9 mouse cellular contexts compared by ENCODE assay signal in the genomic region with DNA sequence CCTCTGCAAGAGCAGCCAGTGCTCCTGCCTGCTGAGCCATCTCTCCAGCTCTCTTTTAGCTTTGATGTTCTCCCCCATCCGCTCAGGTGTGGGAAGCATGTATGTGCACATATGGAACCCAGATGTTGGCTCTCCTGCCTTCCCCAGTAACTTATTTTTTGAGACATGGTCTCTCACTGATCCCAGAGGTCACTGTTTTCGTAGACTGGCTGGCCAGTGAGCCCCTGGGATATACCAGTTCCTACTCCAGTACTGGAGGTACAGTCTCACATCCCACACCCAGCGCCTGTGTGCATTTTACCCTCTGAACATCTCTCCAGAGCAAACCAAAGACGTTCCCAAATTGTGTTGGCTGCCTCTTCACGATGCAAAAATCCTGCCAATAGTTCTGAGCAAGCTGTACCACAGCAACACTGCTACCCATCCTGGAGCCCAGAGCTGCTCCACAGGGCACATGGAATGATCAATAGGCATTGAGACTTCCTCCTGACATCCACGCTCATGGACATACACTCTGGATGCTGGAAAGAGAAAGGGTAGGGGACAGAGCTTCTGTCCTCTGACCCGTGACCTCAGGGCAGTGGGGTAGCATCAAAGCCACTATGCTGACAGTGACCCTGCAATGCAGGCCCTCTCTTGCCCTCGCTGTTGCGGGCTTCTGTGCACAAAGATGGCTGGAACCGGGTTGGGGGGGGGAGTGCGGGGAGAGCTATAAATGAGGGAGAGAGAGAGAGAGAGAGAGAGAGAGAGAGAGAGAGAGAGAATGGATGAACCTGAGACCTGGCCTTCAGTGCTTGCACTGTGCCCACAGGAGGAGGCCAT.
DNase-seq lines count a peak whose midpoint lies in the region; ATAC-seq lines count a peak whose summit lies in the region.
"Had no signal": no experiment of that assay in that cellular context is flagged by ENCODE, and none has a peak within 500 bp of the region (broad histone marks: within the 10 kb centered on the region; RNA-seq: fewer than 3 reads in every experiment).

No protein-coding gene starts in this region.

- H3K4me2 ChIP-seq in forebrain, embryonic 11.5 days (ENCODE audit: low read depth, low read length, severe bottlenecking) = peak overlapping the region; percentile 46; the same call in 1 of the 2 replicates
- peak overlapping the region; percentile 51 for H3K4me2 ChIP-seq in hindbrain, embryonic 16.5 days (ENCODE audit: low read length)
- no peak overlapping the region; the same call in 1 of the 2 replicates for H3K4me2 ChIP-seq in limb, embryonic 11.5 days (ENCODE audit: low read depth, severe bottlenecking)
- no peak overlapping the region for H3K4me2 ChIP-seq in kidney, embryonic 14.5 days (replicated peaks; ENCODE audit: low read depth, low read length)

- H3K27me3 ChIP-seq in forebrain, embryonic 11.5 days (ENCODE audit: control insufficient read depth, insufficient read depth, low read length) = no peaks in the 10 kb centered on the region
- no peaks in the 10 kb centered on the region for H3K27me3 ChIP-seq in hindbrain, embryonic 16.5 days (replicated peaks; ENCODE audit: control insufficient read depth, insufficient read depth, low read length)
- H3K27me3 ChIP-seq in limb, embryonic 11.5 days (ENCODE audit: control insufficient read depth, insufficient read depth, low read length) = no peaks in the 10 kb centered on the region
- no peaks in the 10 kb centered on the region for H3K27me3 ChIP-seq in kidney, embryonic 14.5 days (ENCODE audit: control insufficient read depth, insufficient read depth, low read length)

- H3K4me1 ChIP-seq in forebrain, embryonic 11.5 days (replicated peaks; ENCODE audit: control insufficient read depth, insufficient read depth, low read length) = peaks cover 28% of the 10 kb centered on the region
- H3K4me1 ChIP-seq in hindbrain, embryonic 16.5 days (ENCODE audit: control insufficient read depth, insufficient read depth, low read depth, low read length) = peaks cover 28% of the 10 kb centered on the region
- H3K4me1 ChIP-seq in limb, embryonic 11.5 days (ENCODE audit: control insufficient read depth, insufficient read depth, low read length) = peaks cover 20% of the 10 kb centered on the region
- peaks cover 10% of the 10 kb centered on the region; the same call in 1 of the 2 replicates for H3K4me1 ChIP-seq in kidney, embryonic 14.5 days (ENCODE audit: control insufficient read depth, insufficient read depth, low read length)

- no peaks in the 10 kb centered on the region for H3K9me3 ChIP-seq in forebrain, embryonic 11.5 days (ENCODE audit: control insufficient read depth, low read length)
- no peaks in the 10 kb centered on the region for H3K9me3 ChIP-seq in hindbrain, embryonic 16.5 days (ENCODE audit: control insufficient read depth, low read length)
- no peaks in the 10 kb centered on the region for H3K9me3 ChIP-seq in limb, embryonic 11.5 days (ENCODE audit: control insufficient read depth, low read length)
- H3K9me3 ChIP-seq in kidney, embryonic 14.5 days (ENCODE audit: control insufficient read depth, low read length) = no peaks in the 10 kb centered on the region

- H3K9ac ChIP-seq in forebrain, embryonic 11.5 days (ENCODE audit: low read length) = peak overlapping the region; percentile 30; the same call in 1 of the 2 replicates
- H3K9ac ChIP-seq in hindbrain, embryonic 16.5 days (ENCODE audit: low read depth, low read length) = peak overlapping the region; percentile 15; the same call in 1 of the 2 replicates
- H3K9ac ChIP-seq in limb, embryonic 11.5 days (ENCODE audit: low read length) = no peak overlapping the region
- H3K9ac ChIP-seq in kidney, embryonic 14.5 days (ENCODE audit: low read depth, low read length) = no peak overlapping the region

- peak; percentile 49 for ATAC-seq in forebrain, embryonic 11.5 days (replicated peaks; ENCODE audit: low FRiP score)
- peak; percentile 37 for ATAC-seq in hindbrain, embryonic 16.5 days
- peak; percentile 58 for ATAC-seq in limb, embryonic 11.5 days (ENCODE audit: insufficient number of reproducible peaks, low FRiP score, low TSS enrichment, low read depth)
- ATAC-seq in kidney, embryonic 14.5 days (ENCODE audit: low FRiP score, low TSS enrichment) = no peak
- ATAC-seq in erythroid progenitor cell, adult 5-6 weeks (replicated peaks; ENCODE audit: low FRiP score, poor library complexity, severe bottlenecking) = no peak

- no peaks in the 10 kb centered on the region for H3K36me3 ChIP-seq in forebrain, embryonic 11.5 days (ENCODE audit: control insufficient read depth, insufficient read depth, low read length)
- no peaks in the 10 kb centered on the region for H3K36me3 ChIP-seq in hindbrain, embryonic 16.5 days (ENCODE audit: control insufficient read depth, insufficient read depth, low read length)
- H3K36me3 ChIP-seq in limb, embryonic 11.5 days (ENCODE audit: control insufficient read depth, insufficient read depth, low read length) = no peaks in the 10 kb centered on the region
- no peaks in the 10 kb centered on the region for H3K36me3 ChIP-seq in kidney, embryonic 14.5 days (ENCODE audit: control insufficient read depth, insufficient read depth, low read length)

- peak; percentile 65 for DNase-seq in forebrain, embryonic 11.5 days (ENCODE audit: low spot score)
- peak; percentile 74 for DNase-seq in limb, embryonic 11.5 days (ENCODE audit: low spot score)
- peak; percentile 60 for DNase-seq in right cerebral cortex, postnatal 25 days
- no peak for DNase-seq in thymus, postnatal 0 days (ENCODE audit: low spot score)
- DNase-seq: heart, postnatal 10 days; lung, postnatal 36 days had no signal

- H3K27ac ChIP-seq in forebrain, embryonic 11.5 days (ENCODE audit: low read depth, low read length) = peak overlapping the region; percentile 92
- peak overlapping the region; percentile 86 for H3K27ac ChIP-seq in hindbrain, embryonic 16.5 days (ENCODE audit: low read depth, low read length)
- H3K27ac ChIP-seq in limb, embryonic 11.5 days (replicated peaks; ENCODE audit: low read depth, low read length) = peak overlapping the region; percentile 68
- no peak overlapping the region for H3K27ac ChIP-seq in kidney, embryonic 14.5 days (ENCODE audit: low read depth, low read length)

- 37% methylated on average over 11 of the region's 11 CpGs for WGBS in forebrain, embryonic 11.5 days
- 21% methylated on average over 11 of the region's 11 CpGs for WGBS in hindbrain, embryonic 16.5 days
- WGBS in limb, embryonic 11.5 days = 35% methylated on average over 11 of the region's 11 CpGs
- WGBS in kidney, embryonic 14.5 days = 54% methylated on average over 11 of the region's 11 CpGs

- H3K4me3 ChIP-seq in forebrain, embryonic 11.5 days (ENCODE audit: low read depth, low read length) = no peak overlapping the region
- H3K4me3 ChIP-seq in hindbrain, embryonic 16.5 days (ENCODE audit: low read length) = no peak overlapping the region
- H3K4me3 ChIP-seq in limb, embryonic 11.5 days (ENCODE audit: low read depth, low read length) = no peak overlapping the region
- no peak overlapping the region for H3K4me3 ChIP-seq in kidney, embryonic 14.5 days (ENCODE audit: low read length)

Comparison
In these comparisons a context has a peak if more than half of its experiments do, and no peak if none do; other contexts are left out.
1. ATAC-seq: peak in forebrain, embryonic 11.5 days (single experiment), hindbrain, embryonic 16.5 days (single experiment) and limb, embryonic 11.5 days (single experiment); none in kidney, embryonic 14.5 days (single experiment) and erythroid progenitor cell, adult 5-6 weeks (single experiment).
2. H3K4me2 ChIP-seq: peak in forebrain, embryonic 11.5 days (single experiment) and hindbrain, embryonic 16.5 days (single experiment); none in limb, embryonic 11.5 days (single experiment) and kidney, embryonic 14.5 days (single experiment).
3. H3K9ac ChIP-seq: peak in forebrain, embryonic 11.5 days (single experiment) and hindbrain, embryonic 16.5 days (single experiment); none in limb, embryonic 11.5 days (single experiment) and kidney, embryonic 14.5 days (single experiment).